Mouse (Mus musculus) testis, adult 10 weeks (tissue): ENCODE measurements around the gene 6030408B16Rik. TPM values are rescaled to one million over a fixed set of nuclear protein-coding genes. Genes with fewer than 3 reads are reported as not detected.

ENCODE experiments used
- polyA plus RNA-seq: library from polyadenylated mRNA; stranded (reverse); fragments of 350-450 nt; fragmentation: Illumina TruSeq; extraction: RNeasy Lipid Tissue Mini Kit (QIAGEN cat#74804); gene quantifications from one replicate; pipeline ENCODE4 v1.2.3, GENCODE M21; 2014; ENCODE audit warnings: low read depth, low replicate concordance

6030408B16Rik gene
- polyA plus RNA-seq: 1.7 TPM

DNA sequence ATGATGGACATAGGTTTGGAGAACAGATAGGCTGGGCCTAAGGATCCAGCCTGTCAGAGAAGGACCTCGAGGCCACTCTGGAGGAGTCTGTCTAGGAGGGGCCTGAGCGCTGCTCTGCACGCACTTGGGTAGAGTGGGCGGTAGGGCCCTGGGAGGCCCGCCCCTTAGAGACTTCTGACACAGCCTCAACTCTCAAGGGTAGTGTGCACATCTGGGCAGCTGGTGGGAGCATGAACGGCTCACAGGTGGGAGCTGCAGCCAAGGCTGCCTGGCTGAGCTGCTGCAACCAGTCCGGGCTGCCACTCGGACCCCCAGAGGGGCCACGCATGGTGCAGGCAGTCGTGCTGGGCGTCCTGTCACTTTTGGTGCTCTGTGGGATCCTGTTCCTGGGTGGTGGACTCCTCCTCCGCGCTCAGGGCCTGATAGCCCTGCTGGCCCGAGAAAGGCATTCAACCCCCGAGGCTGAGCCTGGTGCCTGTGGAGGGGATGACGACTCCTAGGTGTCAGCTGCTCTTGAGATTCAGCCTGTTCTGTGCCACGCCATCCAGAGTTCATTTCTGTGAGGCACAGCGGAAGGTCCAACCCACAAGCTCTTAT lies at the start of gene 6030408B16Rik:
Gene 6030408B16Rik (plus strand): TSS at position 188 of the 597 bp plus-strand sequence.

DNA sequence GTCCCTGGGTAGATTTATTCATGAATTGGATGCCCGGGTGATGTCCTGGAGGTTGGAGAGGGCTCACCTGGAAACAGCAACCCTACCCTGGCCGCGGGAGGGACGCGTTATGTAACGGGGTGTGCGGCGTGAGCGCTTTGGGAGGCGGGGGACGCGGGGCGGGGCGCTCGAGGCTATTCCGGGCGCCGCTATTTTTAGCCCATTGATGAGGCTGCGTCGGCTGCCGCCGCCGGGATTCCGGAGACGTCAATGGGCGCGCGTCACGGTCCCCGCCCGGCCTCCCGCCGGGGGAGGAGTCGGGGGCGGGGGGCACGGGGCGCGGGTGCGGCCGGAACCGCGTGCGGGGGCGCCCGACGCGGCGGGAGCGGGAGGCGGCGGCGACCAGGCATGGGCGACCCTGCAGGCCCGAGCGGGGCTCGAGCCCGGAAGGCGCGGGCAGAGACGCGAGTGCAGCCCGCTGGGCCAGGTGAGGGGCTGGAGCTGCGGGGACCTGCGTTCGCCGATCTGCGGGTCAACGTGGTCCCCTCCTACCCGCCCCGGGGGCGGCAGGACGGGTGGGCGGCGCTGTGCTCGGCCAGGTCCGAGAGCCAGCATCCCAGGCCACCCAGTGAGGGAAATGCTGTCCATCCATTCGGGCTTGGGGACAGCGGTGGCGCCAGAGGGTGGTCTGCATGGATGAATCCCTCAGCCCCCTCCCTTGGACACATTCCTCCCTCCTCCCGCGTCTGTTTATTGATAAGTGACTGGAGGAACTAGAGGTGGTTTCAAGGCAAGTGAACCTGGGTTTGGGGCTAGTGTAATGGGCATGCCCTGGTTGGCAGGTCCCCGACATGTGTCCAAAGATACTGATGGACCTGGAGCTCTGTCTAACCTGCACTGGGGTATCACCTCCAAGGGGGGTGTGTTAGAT lies 38.9 kb upstream of the 6030408B16Rik start, which contains the start of gene Nr4a1:
Gene Nr4a1 (plus strand): TSS at position 384 of the 910 bp plus-strand sequence.

GRCm38 (mm10) chr15:101283911-101284750 lies 8.9 kb upstream of the 6030408B16Rik start, which contains the start of gene Atg101:
Atg101 (plus strand) TSS chr15:101284272.

Other genes starting within 250 kb of the 6030408B16Rik start
- not detected for gene Gm47841, start 245.8 kb upstream of the 6030408B16Rik start, polyA plus RNA-seq
- gene Fignl2, start 214.6 kb upstream of the 6030408B16Rik start, polyA plus RNA-seq: 0.10 TPM
- gene Ankrd33, start 177.5 kb upstream of the 6030408B16Rik start, polyA plus RNA-seq: not detected
- gene Acvrl1, start 164.7 kb upstream of the 6030408B16Rik start, polyA plus RNA-seq: 0.27 TPM
- 4.3 TPM for gene Acvr1b, start 119.1 kb upstream of the 6030408B16Rik start, polyA plus RNA-seq
- gene Grasp, start 69.0 kb upstream of the 6030408B16Rik start, polyA plus RNA-seq: not detected
- gene Nr4a1, start 38.9 kb upstream of the 6030408B16Rik start, polyA plus RNA-seq: 1.4 TPM
- not detected for gene Atg101, start 8.9 kb upstream of the 6030408B16Rik start, polyA plus RNA-seq
- gene Krt80, start 77.0 kb downstream of the 6030408B16Rik start, polyA plus RNA-seq: not detected
- not detected for gene Krt7, start 117.8 kb downstream of the 6030408B16Rik start, polyA plus RNA-seq
- gene Krt87, start 145.6 kb downstream of the 6030408B16Rik start, polyA plus RNA-seq: not detected
- gene Krt88, start 154.5 kb downstream of the 6030408B16Rik start, polyA plus RNA-seq: 8.2 TPM
- gene Krt81, start 170.5 kb downstream of the 6030408B16Rik start, polyA plus RNA-seq: not detected
- gene Krt86, start 180.3 kb downstream of the 6030408B16Rik start, polyA plus RNA-seq: not detected
- gene Krt83, start 198.3 kb downstream of the 6030408B16Rik start, polyA plus RNA-seq: not detected
- gene Gm49425, start 224.0 kb downstream of the 6030408B16Rik start, polyA plus RNA-seq: not detected
- not detected for gene Krt84, start 239.6 kb downstream of the 6030408B16Rik start, polyA plus RNA-seq